Comparison of ENCODE assay signal across 8 mouse cellular contexts in the genomic region with DNA sequence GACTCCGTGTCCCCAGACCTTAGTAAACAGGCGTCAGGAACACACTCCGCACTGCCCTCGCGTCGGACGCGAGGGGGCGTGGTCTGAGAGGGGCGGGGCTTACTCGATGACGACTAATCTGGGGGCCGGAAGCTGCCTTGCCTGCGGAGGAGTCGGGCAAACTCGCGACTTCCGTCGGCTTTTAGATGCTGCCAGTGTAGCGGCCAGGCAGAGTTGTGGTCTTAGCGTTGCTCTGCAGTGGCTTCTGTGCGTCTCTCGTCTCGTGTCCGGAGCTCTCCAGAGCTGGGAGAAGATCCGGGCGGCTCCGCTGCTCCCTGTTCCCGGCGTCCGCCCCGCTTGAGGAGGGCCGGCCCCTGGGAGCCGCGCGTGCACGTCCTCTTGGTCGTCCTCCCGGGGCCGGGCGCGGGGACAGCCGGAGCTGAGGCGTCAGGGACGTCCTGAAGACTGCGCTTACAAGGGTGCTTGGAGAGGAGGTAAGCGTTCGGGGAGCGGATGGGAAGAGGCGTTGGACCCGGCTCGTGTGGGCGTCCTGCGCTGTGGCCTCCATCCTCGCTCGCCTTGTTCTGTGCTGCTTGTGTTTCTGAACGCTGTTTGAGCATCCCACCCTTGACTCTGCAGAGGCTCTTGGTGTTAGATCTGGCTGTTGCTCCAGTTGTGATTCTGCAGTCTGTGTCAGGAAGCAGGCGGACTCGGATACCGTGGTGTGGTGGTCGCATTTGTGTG. TPM values are rescaled to one million over a fixed set of nuclear protein-coding genes. Genes with fewer than 3 reads are reported as not detected.
DNase-seq lines count a peak whose midpoint lies in the region; ATAC-seq and TF ChIP-seq lines count a peak whose summit lies in the region.

A gene (plus strand): TSS at position 181 of the 723 bp plus-strand sequence.

- H3K27me3 ChIP-seq in ES-Bruce4 (ENCODE audit: control insufficient read depth, insufficient read depth, low read length, poor library complexity, severe bottlenecking) = no peaks in the 10 kb centered on the region
- no peaks in the 10 kb centered on the region for H3K27me3 ChIP-seq in forebrain, embryonic 13.5 days
- H3K27me3 ChIP-seq in liver, postnatal 0 days (ENCODE audit: insufficient read depth, low read length) = no peaks in the 10 kb centered on the region
- no peaks in the 10 kb centered on the region for H3K27me3 ChIP-seq in neural tube, embryonic 14.5 days (ENCODE audit: control insufficient read depth, insufficient read depth, low read length)

- TF ChIP-seq EP300 in ES-Bruce4 (IDR thresholded peaks at IDR 0.05; ENCODE audit: insufficient read depth, low read depth, low read length) = peak; percentile 19; the same call in 1 of the 2 replicates
- peak; percentile 59; the same call in 1 of the 2 replicates for TF ChIP-seq EP300 in liver, postnatal 0 days (IDR thresholded peaks at IDR 0.05; ENCODE audit: low read depth)

- peak within 1 kb of the TSS; percentile 90 for H3K4me2 ChIP-seq in forebrain, embryonic 13.5 days
- peak within 1 kb of the TSS; percentile 74 for H3K4me2 ChIP-seq in liver, postnatal 0 days (ENCODE audit: low read depth, low read length)
- H3K4me2 ChIP-seq in neural tube, embryonic 14.5 days (ENCODE audit: low read depth, low read length) = peak within 1 kb of the TSS; percentile 76

- peak; percentile 97 to 99 for DNase-seq in heart, postnatal 10 days
- peak; percentile 78 for DNase-seq in large intestine, adult 2 months (ENCODE audit: low read depth, low spot score)
- DNase-seq in liver, postnatal 0 days = peak; percentile 98
- peak; percentile 99 for DNase-seq in testis, postnatal 10 days (ENCODE audit: low spot score)

- intact Hi-C loops in heart, postnatal 10 days (cut with DNase I) = loop anchor here (5.0 kb wide), 1 partner anchor 222 kb away; no protein-coding TSS in a partner anchor

- H3K9me3 ChIP-seq in ES-Bruce4 (replicated peaks; ENCODE audit: control insufficient read depth, insufficient read depth, low read length, poor library complexity, severe bottlenecking) = no peaks in the 10 kb centered on the region
- H3K9me3 ChIP-seq in forebrain, embryonic 13.5 days (replicated peaks) = no peaks in the 10 kb centered on the region
- H3K9me3 ChIP-seq in liver, postnatal 0 days (ENCODE audit: low read length) = no peaks in the 10 kb centered on the region
- H3K9me3 ChIP-seq in neural tube, embryonic 14.5 days (ENCODE audit: control insufficient read depth, low read length) = no peaks in the 10 kb centered on the region

- H3K9ac ChIP-seq in ES-Bruce4 (ENCODE audit: low read depth, poor library complexity, severe bottlenecking) = peak within 1 kb of the TSS; percentile 64
- peak within 1 kb of the TSS; percentile 95 for H3K9ac ChIP-seq in forebrain, embryonic 13.5 days
- peak within 1 kb of the TSS; percentile 85 for H3K9ac ChIP-seq in liver, postnatal 0 days (replicated peaks)
- peak within 1 kb of the TSS; percentile 78 for H3K9ac ChIP-seq in neural tube, embryonic 14.5 days (replicated peaks; ENCODE audit: low read depth, low read length)

- peak within 1 kb of the TSS; percentile 93 for H3K4me3 ChIP-seq in ES-Bruce4 (ENCODE audit: low read depth, low read length)
- peak within 1 kb of the TSS; percentile 100 for H3K4me3 ChIP-seq in forebrain, embryonic 13.5 days
- H3K4me3 ChIP-seq in liver, postnatal 0 days (ENCODE audit: low read depth, low read length) = peak within 1 kb of the TSS; percentile 86
- peak within 1 kb of the TSS; percentile 99 for H3K4me3 ChIP-seq in neural tube, embryonic 14.5 days (ENCODE audit: low read depth, low read length)

- peak; percentile 94 for ATAC-seq in cerebellum, adult (ENCODE audit: insufficient number of reproducible peaks, low FRiP score, low TSS enrichment)
- peak; percentile 98 for ATAC-seq in forebrain, embryonic 13.5 days
- peak; percentile 99 for ATAC-seq in liver, postnatal 0 days
- peak; percentile 99 for ATAC-seq in neural tube, embryonic 14.5 days (ENCODE audit: low read depth)

- no peaks in the 10 kb centered on the region for H3K36me3 ChIP-seq in ES-Bruce4 (ENCODE audit: control insufficient read depth, insufficient read depth, low read length, poor library complexity, severe bottlenecking)
- no peaks in the 10 kb centered on the region for H3K36me3 ChIP-seq in forebrain, embryonic 13.5 days (ENCODE audit: poor library complexity, severe bottlenecking)
- H3K36me3 ChIP-seq in liver, postnatal 0 days (replicated peaks; ENCODE audit: insufficient read depth, low read length) = no peaks in the 10 kb centered on the region
- H3K36me3 ChIP-seq in neural tube, embryonic 14.5 days (ENCODE audit: control insufficient read depth, insufficient read depth, low read length) = no peaks in the 10 kb centered on the region

- H3K27ac ChIP-seq in ES-Bruce4 (ENCODE audit: insufficient read depth, low read length) = no peak within 1 kb of the TSS
- peak within 1 kb of the TSS; percentile 77 for H3K27ac ChIP-seq in forebrain, embryonic 13.5 days
- H3K27ac ChIP-seq in liver, postnatal 0 days (ENCODE audit: low read depth) = peak within 1 kb of the TSS; percentile 87
- peak within 1 kb of the TSS; percentile 89 for H3K27ac ChIP-seq in neural tube, embryonic 14.5 days (ENCODE audit: low read depth, low read length)

- no peak for TF ChIP-seq CTCF in ES-Bruce4 (IDR thresholded peaks at IDR 0.05; ENCODE audit: low read depth, low read length)
- peak; percentile 32; the same call in 1 of the 2 replicates for TF ChIP-seq CTCF in liver, postnatal 0 days (IDR thresholded peaks at IDR 0.05; ENCODE audit: low read depth)

- TF ChIP-seq POLR2A in ES-Bruce4 (IDR thresholded peaks at IDR 0.05; ENCODE audit: insufficient read depth, low read length) = peak; percentile 83

- under 1% methylated on average over 61 of the region's 61 CpGs for WGBS in forebrain, embryonic 13.5 days
- WGBS in large intestine, adult 2 months = under 1% methylated on average over 61 of the region's 61 CpGs
- under 1% methylated on average over 61 of the region's 61 CpGs for WGBS in liver, postnatal 0 days (ENCODE audit: insufficient replicate concordance)
- WGBS in neural tube, embryonic 14.5 days = under 1% methylated on average over 61 of the region's 61 CpGs

- H3K4me1 ChIP-seq in ES-Bruce4 (ENCODE audit: control insufficient read depth, insufficient read depth, low read length) = no peaks in the 10 kb centered on the region
- H3K4me1 ChIP-seq in forebrain, embryonic 13.5 days = peaks cover 24% of the 10 kb centered on the region
- H3K4me1 ChIP-seq in liver, postnatal 0 days (ENCODE audit: insufficient read depth) = peaks cover 13% of the 10 kb centered on the region
- H3K4me1 ChIP-seq in neural tube, embryonic 14.5 days (ENCODE audit: control insufficient read depth, insufficient read depth, low read length) = peaks cover 8% of the 10 kb centered on the region

RNA-seq across cellular contexts. Expression of the gene that starts here (rescaled TPM):
- 41.9 and 42.5 TPM in 2 replicates for polyA plus RNA-seq in ES-Bruce4 (2011; ENCODE audit: insufficient read depth, insufficient read length, low read depth, missing spikeins)
- 51.5 and 52.0 TPM in 2 replicates for polyA plus RNA-seq in forebrain, embryonic 13.5 days (2015; fragmentation: Nextera tagmentation; extraction: Ambion mirVana)
- 10 to 100 TPM; 23.6 to 25.4 TPM for total RNA-seq in heart, postnatal 10 days (2021)
- 5.9 and 7.3 TPM in 2 replicates for polyA plus RNA-seq in large intestine, adult 2 months (2012; rRNA removed)
- polyA plus RNA-seq in liver, postnatal 0 days (2015; fragmentation: Nextera tagmentation; extraction: Ambion mirVana) = 17.5 and 19.7 TPM in 2 replicates
- 39.4 and 41.3 TPM in 2 replicates for polyA plus RNA-seq in neural tube, embryonic 14.5 days (2014; fragmentation: Nextera tagmentation; extraction: Ambion mirVana)
